Mouse (Mus musculus): ENCODE results near the gene Ngfr. TPM values are rescaled to one million over a fixed set of nuclear protein-coding genes. Genes with fewer than 3 reads are reported as not detected.

Ngfr gene
- polyA plus RNA-seq, 1 experiment from 2014 or later, result 2.7 TPM

- ATAC-seq (ENCODE audit: insufficient read depth), result no peak
- no peak overlapping the region for H3K4me2 ChIP-seq
- WGBS (ENCODE audit: insufficient replicate concordance), result 68% methylated on average over 10 of the region's 10 CpGs
- H3K27ac ChIP-seq (replicated peaks), result no peak overlapping the region
- no peak overlapping the region for H3K9ac ChIP-seq
- H3K4me1 ChIP-seq (replicated peaks), result no peaks in the 10 kb centered on the region
- no peak overlapping the region for H3K4me3 ChIP-seq (replicated peaks)
- no peaks in the 10 kb centered on the region for H3K9me3 ChIP-seq (replicated peaks)
- H3K36me3 ChIP-seq (replicated peaks), result no peaks in the 10 kb centered on the region
- H3K27me3 ChIP-seq, result 0 out of 2 replicates have a peak, but pooled peaks cover 3% of the 10 kb centered on the region
These were observed 22.2 kb downstream of the Ngfr start for GRCm38 (mm10) chr11:95565327-95565726.

GRCm38 (mm10) chr11:95563849-95564248 is 23.7 kb downstream of the Ngfr start:
- 60% methylated on average over 5 of the region's 5 CpGs for WGBS (ENCODE audit: insufficient replicate concordance)
- Histone ChIP-seq H3K4me3 (replicated peaks) (no peak overlapping the region), H3K4me1 (replicated peaks) (no peaks in the 10 kb centered on the region), H3K27ac (replicated peaks) (no peak overlapping the region), H3K4me2 (no peak overlapping the region), H3K9me3 (replicated peaks) (no peaks in the 10 kb centered on the region), H3K9ac (no peak overlapping the region), H3K27me3 (no peaks in the 10 kb centered on the region), H3K36me3 (replicated peaks) (no peaks in the 10 kb centered on the region)
- no peak for ATAC-seq (ENCODE audit: insufficient read depth)

GRCm38 (mm10) chr11:95560773-95561172 is 26.8 kb downstream of the Ngfr start:
- no peaks in the 10 kb centered on the region for H3K4me1 ChIP-seq (replicated peaks)
- no peak overlapping the region for H3K4me2 ChIP-seq
- H3K9ac ChIP-seq, result no peak overlapping the region
- no peak overlapping the region for H3K27ac ChIP-seq (replicated peaks)
- no peak for ATAC-seq (ENCODE audit: insufficient read depth)
- no peaks in the 10 kb centered on the region for H3K9me3 ChIP-seq (replicated peaks)
- no peak overlapping the region for H3K4me3 ChIP-seq (replicated peaks)
- H3K36me3 ChIP-seq (replicated peaks), result no peaks in the 10 kb centered on the region
- 33% methylated on average over 3 of the region's 3 CpGs for WGBS (ENCODE audit: insufficient replicate concordance)
- H3K27me3 ChIP-seq, result no peaks in the 10 kb centered on the region

- Histone ChIP-seq H3K27me3 (no peaks in the 10 kb centered on the region), H3K4me3 (replicated peaks) (no peak overlapping the region), H3K9me3 (replicated peaks) (no peaks in the 10 kb centered on the region), H3K9ac (no peak overlapping the region), H3K4me2 (no peak overlapping the region), H3K36me3 (replicated peaks) (no peaks in the 10 kb centered on the region), H3K27ac (replicated peaks) (no peak overlapping the region), H3K4me1 (replicated peaks) (no peaks in the 10 kb centered on the region)
- no peak for ATAC-seq (ENCODE audit: insufficient read depth)
- WGBS (ENCODE audit: insufficient replicate concordance), result 56% methylated on average over 2 of the region's 2 CpGs
These were observed 27.8 kb downstream of the Ngfr start for GRCm38 (mm10) chr11:95559761-95560160.

GRCm38 (mm10) chr11:95557719-95558118 is 29.8 kb downstream of the Ngfr start:
- ATAC-seq (ENCODE audit: insufficient read depth), result no peak
- H3K27me3 ChIP-seq, result no peaks in the 10 kb centered on the region
- 35% methylated on average over 6 of the region's 6 CpGs for WGBS (ENCODE audit: insufficient replicate concordance)
- no peak overlapping the region for H3K27ac ChIP-seq (replicated peaks)
- no peaks in the 10 kb centered on the region for H3K36me3 ChIP-seq (replicated peaks)
- no peaks in the 10 kb centered on the region for H3K4me1 ChIP-seq (replicated peaks)
- H3K9me3 ChIP-seq (replicated peaks), result no peaks in the 10 kb centered on the region
- H3K4me3 ChIP-seq (replicated peaks), result no peak overlapping the region
- no peak overlapping the region for H3K4me2 ChIP-seq
- H3K9ac ChIP-seq, result no peak overlapping the region

GRCm38 (mm10) chr11:95557032-95557431 is 30.5 kb downstream of the Ngfr start:
- Histone ChIP-seq H3K9me3 (replicated peaks) (no peaks in the 10 kb centered on the region), H3K4me3 (replicated peaks) (no peak overlapping the region), H3K4me1 (replicated peaks) (no peaks in the 10 kb centered on the region), H3K9ac (no peak overlapping the region), H3K4me2 (no peak overlapping the region), H3K27ac (replicated peaks) (no peak overlapping the region), H3K36me3 (replicated peaks) (no peaks in the 10 kb centered on the region), H3K27me3 (no peaks in the 10 kb centered on the region)
- WGBS (ENCODE audit: insufficient replicate concordance), result 51% methylated on average over 6 of the region's 6 CpGs
- ATAC-seq (ENCODE audit: insufficient read depth), result no peak

- no peak overlapping the region for H3K4me2 ChIP-seq
- H3K9me3 ChIP-seq (replicated peaks), result no peaks in the 10 kb centered on the region
- no peaks in the 10 kb centered on the region for H3K36me3 ChIP-seq (replicated peaks)
- ATAC-seq (ENCODE audit: insufficient read depth), result no peak
- no peak overlapping the region for H3K9ac ChIP-seq
- H3K4me3 ChIP-seq (replicated peaks), result no peak overlapping the region
- WGBS (ENCODE audit: insufficient replicate concordance), result 49% methylated on average over 8 of the region's 8 CpGs
- H3K27me3 ChIP-seq, result no peaks in the 10 kb centered on the region
- no peak overlapping the region for H3K27ac ChIP-seq (replicated peaks)
- H3K4me1 ChIP-seq (replicated peaks), result no peaks in the 10 kb centered on the region
These were observed 32.3 kb downstream of the Ngfr start for GRCm38 (mm10) chr11:95555279-95555678.

- Histone ChIP-seq H3K27me3 (no peaks in the 10 kb centered on the region), H3K36me3 (replicated peaks) (no peaks in the 10 kb centered on the region), H3K9me3 (replicated peaks) (no peaks in the 10 kb centered on the region), H3K4me1 (replicated peaks) (no peaks in the 10 kb centered on the region), H3K4me2 (no peak overlapping the region), H3K9ac (no peak overlapping the region), H3K4me3 (replicated peaks) (no peak overlapping the region), H3K27ac (replicated peaks) (no peak overlapping the region)
- no peak for ATAC-seq (ENCODE audit: insufficient read depth)
- WGBS (ENCODE audit: insufficient replicate concordance), result 72% methylated on average over 12 of the region's 12 CpGs
These were observed 37.1 kb downstream of the Ngfr start for GRCm38 (mm10) chr11:95550301-95551021.

- Histone ChIP-seq H3K9me3 (replicated peaks) (no peaks in the 10 kb centered on the region), H3K9ac (no peak overlapping the region), H3K27me3 (peaks cover 5% of the 10 kb centered on the region; the same call in 1 of the 2 replicates), H3K27ac (replicated peaks) (no peak overlapping the region), H3K4me2 (no peak overlapping the region), H3K4me1 (replicated peaks) (no peaks in the 10 kb centered on the region), H3K4me3 (replicated peaks) (no peak overlapping the region), H3K36me3 (replicated peaks) (no peaks in the 10 kb centered on the region)
- no peak for ATAC-seq (ENCODE audit: insufficient read depth)
- WGBS (ENCODE audit: insufficient replicate concordance), result 61% methylated on average over 10 of the region's 10 CpGs
These were observed 41.3 kb downstream of the Ngfr start for GRCm38 (mm10) chr11:95546021-95546782.

GRCm38 (mm10) chr11:95544546-95545327 is 42.8 kb downstream of the Ngfr start:
- ATAC-seq (ENCODE audit: insufficient read depth), result no peak
- WGBS (ENCODE audit: insufficient replicate concordance), result 63% methylated on average over 8 of the region's 8 CpGs
- no peak overlapping the region for H3K4me2 ChIP-seq
- no peaks in the 10 kb centered on the region for H3K36me3 ChIP-seq (replicated peaks)
- no peak overlapping the region for H3K9ac ChIP-seq
- H3K9me3 ChIP-seq (replicated peaks), result no peaks in the 10 kb centered on the region
- peaks cover 19% of the 10 kb centered on the region for H3K27me3 ChIP-seq
- no peak overlapping the region for H3K4me3 ChIP-seq (replicated peaks)
- no peaks in the 10 kb centered on the region for H3K4me1 ChIP-seq (replicated peaks)
- H3K27ac ChIP-seq (replicated peaks), result no peak overlapping the region
